Mouse (Mus musculus): ENCODE data around the gene Pdk2.

Gene Pdk2

DNA sequence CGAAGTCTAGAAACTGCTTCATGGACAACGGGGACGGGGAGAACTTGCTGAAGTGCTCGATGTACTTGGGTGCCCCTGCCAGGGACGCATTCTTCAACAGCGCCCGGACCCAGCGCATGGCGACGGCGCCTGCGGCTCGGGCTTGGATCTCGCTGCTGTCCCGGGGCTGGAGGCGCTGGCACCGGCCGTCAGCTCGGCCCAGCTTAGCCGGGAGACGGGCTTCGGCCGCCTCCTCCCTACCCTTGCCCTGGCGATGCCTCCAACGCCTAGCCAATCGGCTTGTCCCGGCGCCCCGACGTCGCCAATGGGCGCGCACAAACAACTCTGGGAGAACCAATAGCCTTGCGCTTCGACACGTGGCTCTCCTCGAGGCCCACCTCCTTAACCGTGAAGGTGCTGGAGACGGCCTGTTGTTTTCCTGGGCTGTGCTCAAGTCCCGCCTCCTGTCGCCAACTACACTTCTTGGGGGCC is at the start of gene Pdk2:
Pdk2 (minus strand) TSS at position 216 of the 471 bp plus-strand sequence.
- DNase-seq = peak; percentile 92

DNA sequence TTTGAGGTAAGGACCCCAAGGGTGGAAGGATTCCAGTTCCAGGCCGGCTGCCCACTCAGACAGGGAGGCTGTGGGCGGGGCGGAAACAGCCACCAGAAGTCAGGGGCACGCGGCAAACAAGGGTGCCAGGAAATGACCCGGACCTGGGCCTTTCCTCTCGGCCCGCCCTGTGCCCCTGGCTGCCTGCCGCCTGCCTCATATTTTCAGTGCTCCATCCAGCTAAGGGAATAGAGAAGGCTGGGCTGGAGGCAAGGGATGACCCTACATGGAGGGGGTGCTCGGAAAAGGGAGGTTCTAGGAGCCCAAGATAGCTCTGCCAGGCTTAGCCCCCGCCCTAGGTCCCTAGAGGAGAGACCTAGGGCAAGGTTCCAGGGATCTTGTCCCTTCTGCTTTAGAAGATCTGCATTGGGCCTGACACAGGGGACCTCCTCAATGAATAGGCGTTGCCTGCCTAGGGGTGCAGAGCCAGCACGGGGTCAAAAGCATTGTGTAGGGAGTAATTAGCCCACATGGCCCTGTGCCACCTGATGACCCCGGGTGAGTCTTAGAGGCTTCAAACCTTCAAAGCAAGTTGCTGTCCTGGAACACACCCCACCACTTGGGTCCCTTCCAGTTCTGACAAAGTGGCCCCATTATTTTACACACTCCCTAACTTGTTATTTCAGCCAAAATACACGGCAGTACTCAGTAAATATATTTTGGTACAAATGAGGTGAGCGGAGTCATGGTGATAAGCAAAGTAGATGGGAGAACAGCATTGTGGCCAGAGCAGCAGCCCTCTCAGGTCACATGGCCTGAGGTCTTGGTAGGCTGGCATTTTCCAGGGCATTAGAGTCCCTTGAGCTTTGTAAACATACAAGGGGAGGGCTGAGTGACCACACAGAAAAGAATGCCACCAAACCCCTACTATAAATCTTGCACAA is 48.0 kb upstream of the Pdk2 start:
- no peak for DNase-seq

DNA sequence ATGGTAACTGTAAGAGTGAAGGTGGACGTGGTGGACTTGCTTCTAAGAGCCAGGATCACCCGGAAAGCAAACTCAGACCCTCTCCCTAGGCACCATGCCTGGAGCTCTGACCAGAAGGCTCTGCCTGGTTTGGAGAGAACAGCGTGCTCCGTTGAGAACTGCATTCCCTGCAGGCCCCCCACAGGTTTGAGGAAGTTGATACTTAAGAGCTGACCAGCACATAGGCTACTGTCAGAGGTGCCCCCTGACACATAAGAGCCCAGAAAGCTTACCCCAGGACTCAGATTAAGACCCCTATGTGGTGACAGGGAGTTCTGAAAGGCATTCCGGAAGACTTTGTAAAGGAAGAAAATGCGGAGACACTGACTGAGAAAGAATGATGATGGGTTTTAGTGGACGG is 47.1 kb upstream of the Pdk2 start:
- no peak for DNase-seq

DNA sequence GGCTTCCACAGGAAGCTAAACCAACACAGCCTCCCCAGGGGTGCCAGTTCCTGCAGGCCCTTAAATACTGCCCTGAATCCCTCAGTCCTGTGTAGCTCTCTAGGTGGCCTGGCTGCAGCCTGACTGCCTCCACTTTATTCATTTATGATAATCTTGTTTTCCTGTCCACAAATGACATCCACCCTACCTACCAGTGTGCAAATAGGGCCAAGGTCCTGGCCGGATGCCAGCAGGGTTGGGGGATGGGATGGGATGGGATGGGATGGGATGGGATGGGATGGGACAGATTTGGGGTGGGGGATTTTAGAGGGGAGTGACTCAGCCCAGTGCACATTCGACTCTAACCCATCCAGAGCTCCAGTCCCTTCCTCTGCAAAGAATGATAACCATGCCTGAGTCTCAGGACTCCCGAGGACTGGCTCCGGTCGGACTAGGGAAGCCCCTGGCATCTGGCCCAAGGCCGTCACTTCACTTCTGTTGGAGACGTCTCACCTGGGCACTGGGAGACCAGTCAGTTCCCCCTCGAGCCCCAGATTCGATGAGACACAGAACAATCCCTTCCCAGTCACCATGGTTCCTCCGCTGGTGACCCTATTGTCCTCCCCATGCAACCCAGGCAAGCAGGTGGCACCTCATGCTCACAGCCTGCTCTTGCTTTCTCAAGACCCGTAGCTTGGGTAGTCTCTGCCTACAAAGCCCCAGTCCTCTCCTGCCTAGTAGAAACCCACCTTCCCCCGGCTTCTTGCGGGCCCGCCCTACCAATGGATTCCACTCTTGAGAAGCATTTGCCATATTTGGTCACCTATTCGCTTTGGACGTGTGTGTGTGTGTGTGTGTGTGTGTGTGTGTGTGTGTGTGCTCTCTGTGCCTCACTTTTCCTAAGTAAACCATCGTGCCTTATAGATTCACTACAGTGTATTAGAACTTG is 46.4 kb upstream of the Pdk2 start:
- DNase-seq = no peak

DNA sequence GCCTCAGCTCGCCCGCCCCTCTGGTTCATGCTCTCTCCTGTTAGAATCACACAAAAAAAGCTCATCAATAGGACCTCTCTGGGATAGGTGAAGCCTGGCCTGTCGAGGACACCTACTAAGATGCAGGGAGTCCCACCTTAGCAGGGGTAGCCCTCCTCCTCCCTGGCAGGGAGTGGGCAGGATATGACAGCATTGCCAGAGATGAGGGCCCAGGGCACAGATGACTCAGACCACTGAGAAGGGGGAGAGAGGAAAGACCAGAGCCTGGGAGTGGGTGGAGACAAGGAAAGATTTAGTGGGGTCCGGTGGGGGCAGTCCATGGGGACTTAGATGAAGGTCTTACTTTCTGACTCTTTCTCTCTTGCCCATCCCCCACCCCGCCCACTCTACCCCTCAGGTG is 45.1 kb upstream of the Pdk2 start:
- no peak for DNase-seq

DNA sequence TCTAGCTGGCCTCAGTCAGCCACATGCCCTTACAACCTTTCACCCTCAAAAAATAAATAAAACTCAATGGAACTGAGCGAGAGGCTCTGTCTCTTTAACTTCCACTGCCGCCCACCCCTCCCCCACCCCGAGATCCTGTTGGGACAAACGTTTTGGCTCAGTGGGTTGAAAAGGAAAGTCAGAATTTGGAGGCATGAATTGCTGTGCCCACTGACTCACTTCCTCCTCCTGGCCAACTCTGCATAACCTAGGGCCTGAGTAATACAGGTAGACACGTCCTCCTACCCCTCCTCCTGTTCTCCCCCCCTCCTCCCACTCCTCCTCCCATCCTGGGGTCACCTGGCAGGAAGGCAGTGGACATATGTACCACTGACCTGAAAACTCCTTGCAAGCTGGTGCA is 44.6 kb upstream of the Pdk2 start:
- DNase-seq = no peak

DNA sequence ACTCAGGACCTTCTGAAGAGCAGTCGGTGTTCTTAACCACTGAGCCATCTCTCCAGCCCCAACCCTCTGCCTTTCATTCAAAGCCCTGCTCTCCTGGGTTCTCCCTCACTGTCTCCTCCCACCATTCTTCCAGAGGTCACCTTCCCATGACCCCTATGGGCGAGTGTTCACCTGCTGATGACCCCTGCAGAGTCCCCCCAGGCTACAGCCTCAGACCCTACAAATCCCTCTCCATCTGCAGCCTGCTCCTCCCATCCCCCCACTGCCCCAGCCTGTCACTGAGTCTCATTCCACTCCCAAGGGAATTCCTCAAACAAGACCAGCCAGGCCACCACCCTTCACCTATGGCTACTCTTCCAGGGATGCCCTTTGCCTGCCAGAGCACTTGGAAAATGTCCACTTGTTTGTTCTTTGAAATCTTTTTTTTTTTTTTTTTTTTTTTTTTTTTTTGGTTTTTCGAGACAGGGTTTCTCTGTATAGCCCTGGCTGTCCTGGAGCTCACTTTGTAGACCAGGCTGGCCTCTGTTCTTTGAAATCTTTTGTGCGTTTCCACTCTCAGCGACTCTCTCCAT is 43.7 kb upstream of the Pdk2 start:
- DNase-seq = no peak

DNA sequence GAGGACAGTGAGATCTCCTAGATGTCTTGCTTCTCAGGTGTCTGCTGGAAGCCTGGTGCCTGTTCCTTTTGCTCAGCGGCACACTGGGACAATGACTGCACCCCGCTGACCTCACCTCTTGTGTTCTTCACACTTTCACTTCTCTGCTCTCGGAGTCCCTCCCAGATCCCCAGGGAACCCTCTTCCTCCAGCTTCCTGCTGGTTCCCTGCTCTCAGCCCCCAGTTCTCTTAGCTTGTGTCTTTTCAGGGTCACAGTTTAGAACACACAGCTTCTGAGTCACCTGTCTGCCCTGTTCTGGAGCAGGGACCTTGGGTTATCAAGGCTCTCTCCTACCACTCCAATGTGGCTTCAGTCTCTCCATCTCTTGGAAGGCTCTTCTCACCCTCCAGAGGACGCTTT is 43.0 kb upstream of the Pdk2 start:
- no peak for DNase-seq

DNA sequence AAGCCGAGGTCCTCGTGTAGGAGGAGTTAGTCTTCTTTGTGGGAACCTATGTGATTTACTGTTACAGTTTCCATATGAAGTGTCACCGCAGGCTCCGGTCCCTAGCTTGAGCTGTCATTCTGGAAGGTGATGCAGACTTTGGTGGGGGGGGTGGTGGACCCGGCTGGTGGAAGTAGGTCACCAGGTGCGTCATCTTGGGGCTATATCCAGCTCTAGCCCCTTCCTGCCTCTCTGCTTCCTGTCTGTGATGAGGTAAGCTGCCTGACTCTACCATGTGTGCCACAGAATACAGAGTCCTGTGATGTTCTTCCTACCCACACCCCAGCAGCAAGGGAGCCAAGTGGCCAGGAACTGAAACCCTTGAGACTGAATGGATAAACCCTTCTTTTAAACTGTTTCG is 41.7 kb upstream of the Pdk2 start:
- DNase-seq = peak; percentile 77

DNA sequence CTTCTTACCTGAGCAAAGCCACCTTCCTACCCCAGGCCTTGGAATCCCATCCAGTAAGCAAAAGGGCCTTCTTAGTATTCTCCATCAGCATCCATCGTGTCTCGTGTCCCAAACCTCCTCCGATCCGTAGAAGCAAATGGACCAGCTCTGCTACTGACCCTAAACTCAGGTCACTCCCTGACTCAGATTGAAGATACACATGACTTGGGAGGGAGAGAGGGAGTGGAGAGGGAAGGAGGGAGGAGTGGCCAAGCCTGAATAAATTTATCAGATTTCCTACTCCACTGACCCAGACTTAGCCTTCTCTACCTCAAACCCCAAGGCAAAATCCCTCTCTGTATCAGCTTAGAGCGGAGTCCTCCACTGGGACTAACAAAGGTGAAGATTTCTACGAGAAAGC is 39.6 kb upstream of the Pdk2 start:
- no peak for DNase-seq

DNA sequence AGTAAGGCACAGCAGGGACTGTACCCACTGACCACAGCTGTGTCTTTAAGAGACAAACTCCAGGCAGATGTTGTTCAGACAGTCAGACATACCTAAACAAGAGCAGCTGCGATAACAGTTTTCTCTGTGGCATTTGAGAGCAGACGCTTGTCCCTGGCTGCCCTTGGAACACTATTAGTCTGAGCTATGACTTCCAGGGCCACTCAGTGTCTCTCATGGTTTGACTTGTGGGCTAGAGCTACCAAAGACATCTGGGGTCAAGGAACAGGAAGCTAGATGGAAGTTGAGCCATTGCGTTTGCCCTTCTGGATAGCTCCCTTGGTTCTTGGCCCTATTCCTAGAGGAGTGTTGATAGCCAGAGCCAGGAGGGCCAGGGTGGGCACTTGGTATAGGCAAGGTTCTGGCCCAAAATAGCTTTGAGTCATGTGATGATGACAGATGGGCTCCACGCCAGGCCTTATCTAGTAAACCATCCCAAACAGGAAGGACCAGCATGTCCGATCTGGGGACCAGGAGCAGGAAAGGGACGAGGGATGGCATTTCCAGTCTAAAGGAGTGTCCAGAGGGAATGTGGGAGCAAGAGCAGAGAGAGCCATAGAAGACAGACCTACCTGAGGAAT is 38.2 kb upstream of the Pdk2 start:
- no peak for DNase-seq

DNA sequence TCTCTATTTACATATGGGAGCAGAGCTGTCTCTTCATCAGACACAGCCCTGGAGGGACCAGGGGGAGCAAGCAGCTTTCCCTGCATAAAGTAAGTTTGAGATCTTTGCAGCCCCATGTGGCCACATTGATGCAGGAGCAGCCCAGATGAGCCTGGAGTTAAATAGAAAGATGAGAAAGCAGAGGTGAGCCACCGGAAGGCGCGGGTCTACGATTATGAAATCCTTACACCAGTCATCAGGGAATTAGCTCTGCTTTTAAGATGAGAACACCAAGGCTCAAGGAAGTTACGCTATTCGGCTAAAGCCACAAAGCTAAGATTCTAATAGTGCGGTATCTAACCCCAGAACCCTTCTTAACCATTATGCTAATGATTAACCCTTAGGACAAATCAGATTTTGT is 36.8 kb upstream of the Pdk2 start:
- DNase-seq = no peak

DNA sequence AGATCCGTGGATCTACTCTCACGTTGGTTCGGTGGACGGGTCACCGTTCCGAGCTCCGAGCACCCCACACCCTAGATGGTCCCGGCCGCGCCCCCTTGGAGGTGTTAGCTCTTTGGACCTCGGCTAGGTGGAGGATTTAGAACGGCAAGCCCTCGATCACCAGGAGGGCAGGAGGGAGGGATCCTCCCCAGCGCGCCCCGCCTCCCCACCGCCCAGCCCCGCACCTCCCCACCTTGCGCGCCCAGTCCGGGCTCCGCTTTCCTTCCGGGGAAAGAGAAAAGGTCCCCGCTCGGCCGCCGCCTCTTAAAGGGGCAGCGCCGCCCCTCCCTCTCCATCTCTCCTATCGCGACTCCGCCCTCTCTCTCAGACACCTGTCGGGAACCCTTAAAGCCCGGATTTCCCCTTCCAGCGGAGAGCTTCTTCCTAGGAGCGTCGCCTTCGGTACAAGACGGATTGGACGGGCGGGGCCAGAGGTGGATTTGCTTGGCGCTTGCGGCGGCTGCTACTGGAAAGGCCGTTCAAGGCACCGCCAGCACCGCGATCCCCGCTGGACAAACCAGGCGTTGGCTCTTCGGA is 35.5 kb upstream of the Pdk2 start, which contains the start of gene Itga3:
Itga3 (minus strand) TSS at position 266 of the 576 bp plus-strand sequence.
- DNase-seq = peak; percentile 69

DNA sequence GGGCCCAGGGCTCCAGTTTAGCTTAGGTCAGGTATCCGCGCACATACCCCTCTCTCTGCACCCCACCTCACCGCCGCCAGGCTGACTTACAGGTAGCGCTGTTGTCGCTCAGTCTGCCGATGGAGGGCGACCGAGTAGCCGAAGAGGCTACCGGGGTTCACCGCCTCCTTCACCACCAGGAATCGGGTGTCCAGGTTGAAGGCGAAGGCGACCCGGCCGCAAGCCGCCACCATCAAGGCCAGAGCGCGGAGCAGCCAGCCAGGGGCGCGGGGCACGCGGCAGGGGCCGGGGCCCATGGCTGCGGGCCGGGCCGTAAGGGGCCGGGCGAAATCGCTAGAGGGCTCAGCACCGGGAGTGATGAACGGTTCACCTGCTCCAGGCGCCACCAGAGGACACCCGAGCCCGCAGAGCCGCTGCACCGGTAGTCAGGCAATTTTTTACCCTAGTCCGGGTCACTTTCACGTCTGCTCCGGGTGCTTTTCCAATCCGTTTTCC is 34.9 kb upstream of the Pdk2 start:
- peak; percentile 74 for DNase-seq

DNA sequence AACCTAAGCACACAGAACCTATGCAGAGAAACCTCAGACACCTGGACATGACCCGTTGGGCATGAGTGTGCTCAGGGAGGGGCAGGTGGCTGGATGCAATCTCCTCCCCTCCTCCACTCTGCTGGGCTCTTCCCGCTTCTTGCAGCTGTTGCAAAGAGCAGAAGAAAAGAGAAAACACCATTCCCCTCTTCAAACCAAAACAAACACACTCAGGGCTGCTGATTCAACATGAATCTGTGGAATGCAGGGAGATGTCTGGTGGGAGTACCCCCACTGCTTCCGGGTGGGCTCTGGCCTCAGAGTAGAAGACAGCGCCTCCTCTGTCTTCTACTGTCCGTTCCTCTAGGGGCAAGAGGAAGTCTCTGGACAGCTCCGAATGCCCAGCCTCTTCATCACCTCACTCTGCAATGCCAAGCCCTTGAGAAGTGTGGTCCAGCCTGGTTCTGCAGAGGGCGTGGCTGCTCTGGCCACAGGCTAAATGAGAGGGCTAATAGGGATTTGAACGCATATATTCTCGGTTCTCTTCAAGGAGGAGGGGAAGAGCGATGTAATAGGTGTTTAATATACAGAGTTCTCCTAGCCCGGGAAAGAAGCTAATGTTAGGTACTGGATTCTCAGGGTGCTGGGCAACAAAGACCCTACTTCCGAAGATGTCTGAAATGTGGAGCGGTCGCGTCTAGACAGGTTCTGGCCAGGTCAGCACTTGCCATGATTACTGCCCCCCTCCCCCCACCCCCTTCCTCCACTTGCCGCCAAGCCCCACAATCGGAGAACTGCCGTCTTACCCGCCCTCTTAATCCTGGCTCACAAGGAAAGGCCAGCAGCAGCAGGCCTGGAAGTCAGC is 34.3 kb upstream of the Pdk2 start:
- no peak for DNase-seq

DNA sequence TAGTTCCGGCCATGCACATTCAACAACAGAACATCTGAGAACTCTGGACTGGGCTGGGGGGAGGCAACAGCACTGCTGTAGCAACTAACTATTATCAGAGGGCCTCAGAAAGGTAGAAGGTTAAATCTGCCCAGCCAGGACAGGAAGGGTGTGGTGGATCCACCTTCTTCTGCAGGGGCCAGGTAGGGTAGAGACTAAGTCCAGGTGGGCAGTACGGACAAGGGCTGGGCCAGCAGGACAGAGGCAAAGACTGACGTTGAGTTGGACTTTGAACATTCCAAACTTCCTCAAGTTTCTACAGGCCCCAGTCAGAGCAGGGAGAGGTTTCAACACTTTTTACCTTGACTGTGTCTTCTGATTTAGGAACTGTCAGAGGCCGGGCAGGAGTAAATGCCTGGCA is 33.5 kb upstream of the Pdk2 start:
- no peak for DNase-seq

DNA sequence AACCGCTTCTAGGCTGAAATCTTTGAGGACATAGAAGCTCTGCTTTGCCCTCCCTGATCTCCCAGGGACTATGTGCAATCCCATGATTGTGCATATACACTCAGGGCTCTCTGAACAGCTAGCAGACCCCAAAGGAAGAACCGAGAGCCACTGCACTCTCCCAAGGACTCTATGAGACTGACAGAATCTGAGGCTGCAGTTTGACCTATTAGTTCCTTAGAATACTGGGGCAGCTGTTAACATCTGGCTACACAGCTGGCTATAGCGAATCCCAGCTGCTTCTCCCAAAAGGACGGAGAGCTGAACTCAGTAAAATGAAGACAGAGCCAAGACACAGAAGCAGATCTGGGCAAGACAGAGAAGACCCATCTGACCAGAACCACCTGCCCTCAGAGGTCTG is 32.7 kb upstream of the Pdk2 start:
- no peak for DNase-seq

DNA sequence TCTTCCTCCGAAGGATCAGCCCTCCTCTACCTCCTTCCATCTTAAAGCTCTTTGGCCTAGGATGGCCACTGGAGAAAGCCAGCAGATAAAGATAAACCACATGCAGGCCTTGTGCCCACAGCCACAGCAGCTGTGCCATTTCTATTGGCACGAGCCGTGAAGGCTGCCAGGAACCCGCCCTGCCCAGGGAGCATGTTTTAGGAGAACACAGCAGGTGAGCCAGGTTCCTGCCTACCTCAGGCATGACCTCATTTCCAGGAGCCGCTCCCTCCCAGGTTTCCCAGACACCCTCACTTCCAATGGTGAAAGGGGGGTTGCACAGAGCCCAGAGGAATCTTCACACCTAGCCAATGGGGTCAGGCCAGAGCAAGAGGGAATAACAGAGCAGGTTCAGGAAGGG is 31.6 kb upstream of the Pdk2 start:
- no peak for DNase-seq

DNA sequence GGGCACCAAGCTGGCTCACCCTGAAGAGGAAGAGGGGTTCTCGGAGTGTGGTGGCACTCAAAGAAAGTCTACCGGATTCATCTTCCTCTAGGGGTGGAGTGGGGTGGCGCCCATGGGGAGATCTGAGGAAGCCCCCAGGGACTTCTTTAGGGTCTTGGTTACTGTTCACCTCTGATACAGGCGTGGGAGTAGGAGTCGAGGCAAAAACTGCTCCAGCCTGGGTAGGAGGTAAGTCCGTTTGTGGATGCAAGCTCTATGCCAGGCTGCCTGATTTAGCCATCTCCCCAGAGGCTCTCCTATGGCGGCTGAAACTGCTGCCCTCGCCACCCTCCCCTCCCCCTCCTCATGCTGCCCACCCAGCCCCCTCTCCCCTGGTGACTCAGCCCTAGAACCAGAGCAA is 31.0 kb upstream of the Pdk2 start:
- no peak for DNase-seq

DNA sequence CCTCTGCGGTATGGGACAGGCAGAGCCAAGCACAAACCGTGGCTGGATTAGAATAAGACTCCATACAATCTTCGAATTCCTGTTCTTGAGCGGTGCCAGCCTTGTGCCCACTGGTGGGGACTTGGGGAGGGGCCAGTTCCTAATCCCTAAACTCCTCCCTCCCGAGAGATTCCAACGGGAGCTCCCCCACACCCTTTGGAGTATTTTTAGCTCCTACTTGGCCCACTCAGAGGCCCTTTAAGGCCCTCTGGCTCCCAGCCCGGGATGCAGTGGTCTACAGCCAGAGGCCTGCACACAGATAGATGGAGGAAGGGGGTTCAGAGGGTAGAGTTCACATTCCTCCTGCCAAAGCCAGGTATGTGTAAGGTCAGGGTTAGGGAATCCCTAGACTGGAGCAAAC is 30.1 kb upstream of the Pdk2 start:
- no peak for DNase-seq

Measured in thymus, postnatal 14 days (tissue).